Mouse (Mus musculus) stomach, embryonic 14.5 days (tissue): ENCODE results near the gene Lad1. TPM values are rescaled to one million over a fixed set of nuclear protein-coding genes. Genes with fewer than 3 reads are reported as not detected.
A peak's percentile ranks its signal among the peaks of the same experiment; 100 is the strongest.

Experiments
- ATAC-seq: fragments of 200-750 bp; cut with Nextera tagmentation; 2 replicates; pipeline ENCODE4 v1.8.0; 2017; ENCODE audit warnings: low read depth, moderate TSS enrichment; ENCODE audit not compliant: insufficient number of reproducible peaks, insufficient read depth, low FRiP score
- H3K27ac ChIP-seq: fragments of 300-500 bp; sonication (generic); 2 replicates; pipeline ENCODE4 v1.5.1; 2014; ENCODE audit warnings: mild to moderate bottlenecking, low read length, moderate library complexity, mixed read lengths
- H3K27me3 ChIP-seq: fragments of 300-500 bp; sonication (generic); 2 replicates; pipeline ENCODE4 v1.6.1; 2014; ENCODE audit warnings: low read length, control low read depth, mixed read lengths; ENCODE audit not compliant: control insufficient read depth, insufficient read depth
- H3K36me3 ChIP-seq: fragments of 300-500 bp; sonication (generic); 2 replicates; pipeline ENCODE4 v1.6.1; 2014; ENCODE audit warnings: mild to moderate bottlenecking, control low read depth, low read length, moderate library complexity, mixed read lengths; ENCODE audit not compliant: control insufficient read depth, insufficient read depth
- H3K4me1 ChIP-seq: fragments of 300-500 bp; sonication (generic); 2 replicates; pipeline ENCODE4 v1.6.1; 2014; ENCODE audit warnings: low read length, control low read depth, mixed read lengths; ENCODE audit not compliant: control insufficient read depth, insufficient read depth
- H3K4me2 ChIP-seq: fragments of 300-500 bp; sonication (generic); replicated peaks from 2 replicates; pipeline ENCODE4 v1.6.1; 2014; ENCODE audit warnings: low read depth, low read length, control low read depth
- H3K4me3 ChIP-seq: fragments of 300-500 bp; sonication (generic); 2 replicates; pipeline ENCODE4 v1.5.1; 2014; ENCODE audit warnings: low read depth, low read length, control low read depth
- H3K9ac ChIP-seq: fragments of 300-500 bp; sonication (generic); replicated peaks from 2 replicates; pipeline ENCODE4 v1.6.1; 2014; ENCODE audit warnings: low read depth, mild to moderate bottlenecking, control low read depth, low read length, moderate library complexity, mixed read lengths
- H3K9me3 ChIP-seq: fragments of 300-500 bp; sonication (generic); 2 replicates; pipeline ENCODE4 v1.6.1; 2016; ENCODE audit warnings: low read depth, low read length, control low read depth; ENCODE audit not compliant: control insufficient read depth
- WGBS: fragments of 180-500 bp; shearing (Covaris S2); extraction: QIAGEN DNeasy Blood & Tissue Kit; methylation state at CpG from one replicate; pipeline ENCODE4 v1.1.7; 2014; 5-methylcytosine and 5-hydroxymethylcytosine counted together
- polyA plus RNA-seq: library from polyadenylated mRNA; unstranded; fragments of >200 nt; fragmentation: Nextera tagmentation; extraction: Ambion mirVana; gene quantifications from 2 replicates; pipeline ENCODE4 v1.2.1, GENCODE M21; 2014

Lad1 gene
- polyA plus RNA-seq, 1 experiment from 2014 or later: 60.5 TPM

DNA sequence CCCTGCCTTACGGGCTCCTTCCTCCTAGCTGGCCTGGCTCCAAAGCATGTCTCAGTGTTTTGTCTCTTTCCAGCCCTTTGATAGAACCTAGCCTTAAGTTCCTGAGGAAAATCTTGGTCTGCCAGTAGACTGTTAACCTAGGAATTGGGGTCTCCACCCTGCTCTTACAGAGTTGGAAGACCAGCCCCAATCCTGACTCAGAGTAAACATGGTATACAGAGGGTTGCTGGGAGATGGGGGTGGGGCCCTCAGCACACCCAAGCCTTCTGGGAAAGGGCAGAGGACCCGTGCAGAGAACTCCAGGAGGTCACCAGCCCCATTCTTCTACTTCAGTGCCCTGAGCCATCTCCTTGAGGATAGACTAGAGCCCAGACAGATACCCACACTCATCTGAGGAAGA is 5.8 kb upstream of the Lad1 start:
- Histone ChIP-seq H3K9ac (no peak overlapping the region), H3K36me3 (no peaks in the 10 kb centered on the region), H3K9me3 (no peaks in the 10 kb centered on the region), H3K27ac (peak overlapping the region; percentile 55; the same call in 1 of the 2 replicates), H3K4me1 (peaks cover 5% of the 10 kb centered on the region; the same call in 1 of the 2 replicates), H3K4me3 (no peak overlapping the region), H3K4me2 (no peak overlapping the region), H3K27me3 (peaks cover 3% of the 10 kb centered on the region; the same call in 1 of the 2 replicates)
- 38% methylated on average over 2 of the region's 2 CpGs for WGBS
- ATAC-seq: peak; percentile 65

- Histone ChIP-seq H3K4me1 (peaks cover 5% of the 10 kb centered on the region; the same call in 1 of the 2 replicates), H3K36me3 (no peaks in the 10 kb centered on the region), H3K9ac (no peak overlapping the region), H3K4me2 (no peak overlapping the region), H3K9me3 (no peaks in the 10 kb centered on the region), H3K4me3 (no peak overlapping the region), H3K27ac (peak overlapping the region; percentile 55; the same call in 1 of the 2 replicates), H3K27me3 (peaks cover 3% of the 10 kb centered on the region; the same call in 1 of the 2 replicates)
- no peak for ATAC-seq
- 83% methylated on average over 4 of the region's 4 CpGs for WGBS
Measured at GRCm38 (mm10) chr1:135813071-135813470, 5.3 kb upstream of the Lad1 start.

DNA sequence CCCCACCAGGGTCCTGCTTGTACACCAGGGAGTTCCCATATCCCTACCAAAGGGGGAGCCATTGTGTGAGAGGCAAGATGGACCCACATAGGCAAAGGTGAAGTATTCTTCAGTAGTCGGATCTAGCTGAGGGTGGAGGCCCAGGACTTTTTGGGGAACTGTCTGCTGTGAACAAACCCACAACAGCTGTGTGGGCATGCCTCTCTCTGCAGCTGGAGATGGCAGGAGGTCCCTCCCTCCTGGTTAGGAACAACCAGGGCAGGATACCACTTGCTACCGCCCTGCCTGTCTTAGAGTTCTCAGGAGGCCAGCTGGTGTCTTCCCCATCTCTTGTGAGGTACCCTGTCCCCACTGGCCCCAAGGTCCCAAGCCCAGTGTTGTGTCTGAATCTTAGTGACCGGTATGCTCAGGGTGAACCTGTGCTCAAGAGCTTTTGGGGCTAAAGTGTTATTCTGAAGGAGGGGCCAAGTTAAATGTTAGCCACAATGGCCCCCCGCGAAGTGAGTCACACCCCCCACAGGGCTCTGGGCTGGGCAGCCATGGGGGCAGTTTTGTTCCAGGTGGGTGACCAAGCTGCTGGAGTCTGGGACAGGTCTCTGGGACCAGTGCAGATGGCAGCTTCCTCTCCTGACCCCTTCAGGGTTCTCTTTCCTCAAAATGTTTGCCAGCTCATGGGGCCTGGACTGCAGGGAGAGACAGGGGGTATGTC is 4.6 kb upstream of the Lad1 start:
- Histone ChIP-seq H3K4me3 (no peak overlapping the region), H3K4me1 (peaks cover 7% of the 10 kb centered on the region; the same call in 1 of the 2 replicates), H3K9ac (no peak overlapping the region), H3K27me3 (peaks cover 8% of the 10 kb centered on the region; the same call in 1 of the 2 replicates), H3K9me3 (no peaks in the 10 kb centered on the region), H3K4me2 (no peak overlapping the region), H3K36me3 (no peaks in the 10 kb centered on the region), H3K27ac (no peak overlapping the region)
- ATAC-seq: no peak
- WGBS: 79% methylated on average over 5 of the region's 5 CpGs

- no peak for ATAC-seq
- Histone ChIP-seq H3K4me3 (no peak overlapping the region), H3K36me3 (no peaks in the 10 kb centered on the region), H3K9me3 (no peaks in the 10 kb centered on the region), H3K9ac (no peak overlapping the region), H3K27ac (no peak overlapping the region), H3K27me3 (peaks cover 13% of the 10 kb centered on the region; the same call in 1 of the 2 replicates), H3K4me2 (no peak overlapping the region), H3K4me1 (peaks cover 12% of the 10 kb centered on the region)
- WGBS: 71% methylated on average over 5 of the region's 5 CpGs
Measured at GRCm38 (mm10) chr1:135814531-135814930, 3.9 kb upstream of the Lad1 start.

GRCm38 (mm10) chr1:135817595-135817994 is 803 bp upstream of the Lad1 start:
- H3K36me3 ChIP-seq: no peaks in the 10 kb centered on the region
- WGBS: 59% methylated on average over 4 of the region's 4 CpGs
- H3K9me3 ChIP-seq: no peaks in the 10 kb centered on the region
- H3K9ac ChIP-seq: no peak overlapping the region
- H3K4me1 ChIP-seq: peaks cover 12% of the 10 kb centered on the region
- no peak overlapping the region for H3K27ac ChIP-seq
- H3K4me2 ChIP-seq: peak overlapping the region; percentile 97; the same call in 1 of the 2 replicates
- peaks cover 18% of the 10 kb centered on the region; the same call in 1 of the 2 replicates for H3K27me3 ChIP-seq
- H3K4me3 ChIP-seq: no peak overlapping the region
- no peak for ATAC-seq

GRCm38 (mm10) chr1:135820071-135820470 is 1.7 kb downstream of the Lad1 start:
- Histone ChIP-seq H3K36me3 (no peaks in the 10 kb centered on the region), H3K27me3 (peaks cover 18% of the 10 kb centered on the region; the same call in 1 of the 2 replicates), H3K4me1 (peaks cover 10% of the 10 kb centered on the region; the same call in 1 of the 2 replicates), H3K9me3 (no peaks in the 10 kb centered on the region), H3K4me3 (peak overlapping the region; percentile 54), H3K9ac (0 out of 2 replicates have a peak overlapping the region, but pooled peaks have one; percentile 30), H3K4me2 (peak overlapping the region; percentile 97), H3K27ac (peak overlapping the region; percentile 35; the same call in 1 of the 2 replicates)
- no peak for ATAC-seq
- 65% methylated on average over 10 of the region's 10 CpGs for WGBS

DNA sequence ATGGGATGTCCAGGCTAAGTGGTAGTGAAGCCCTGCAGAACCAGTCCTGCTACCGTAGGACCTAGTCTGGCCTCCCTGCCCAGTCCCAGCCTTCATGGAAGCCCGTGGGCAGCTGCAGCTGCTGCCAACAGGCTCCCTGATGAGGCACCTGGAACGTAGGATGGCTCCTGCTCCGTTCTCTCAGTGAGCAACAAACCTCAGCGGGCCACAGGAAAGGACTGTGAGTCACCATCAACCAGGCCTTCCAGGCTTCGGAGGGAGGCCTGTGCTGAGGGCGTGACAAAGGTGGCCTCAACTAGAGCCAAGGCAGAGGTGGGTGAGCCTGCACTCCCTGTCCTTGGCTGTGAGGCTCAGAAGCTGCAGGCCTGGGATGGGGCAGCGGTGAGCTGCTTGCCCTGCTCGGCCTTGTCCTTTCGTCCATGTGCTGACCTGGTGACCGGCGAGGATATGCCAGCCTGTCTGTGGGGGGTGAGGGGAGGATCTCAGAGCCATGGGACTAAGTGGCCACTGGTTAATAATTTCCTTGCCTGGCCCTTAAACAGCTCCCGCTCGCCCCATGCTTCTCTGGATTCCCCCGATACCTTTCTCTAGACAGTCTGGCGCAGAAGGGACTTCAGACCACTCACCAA is 2.5 kb downstream of the Lad1 start:
- H3K36me3 ChIP-seq: no peaks in the 10 kb centered on the region
- WGBS: 70% methylated on average over 16 of the region's 16 CpGs
- peaks cover 18% of the 10 kb centered on the region; the same call in 1 of the 2 replicates for H3K27me3 ChIP-seq
- H3K4me3 ChIP-seq: peak overlapping the region; percentile 18; the same call in 1 of the 2 replicates
- H3K9ac ChIP-seq: 0 out of 2 replicates have a peak overlapping the region, but pooled peaks have one; percentile 4
- H3K4me1 ChIP-seq: peaks cover 10% of the 10 kb centered on the region; the same call in 1 of the 2 replicates
- no peaks in the 10 kb centered on the region for H3K9me3 ChIP-seq
- ATAC-seq: no peak
- peak overlapping the region; percentile 97 for H3K4me2 ChIP-seq
- peak overlapping the region; percentile 55; the same call in 1 of the 2 replicates for H3K27ac ChIP-seq

GRCm38 (mm10) chr1:135821780-135822179 is 3.4 kb downstream of the Lad1 start:
- H3K4me3 ChIP-seq: no peak overlapping the region

More at GRCm38 (mm10) chr1:135821780-135822179, 3.4 kb downstream of the Lad1 start:
- Histone ChIP-seq H3K36me3 (no peaks in the 10 kb centered on the region), H3K4me1 (peaks cover 10% of the 10 kb centered on the region; the same call in 1 of the 2 replicates), H3K4me2 (peak overlapping the region; percentile 97), H3K9ac (no peak overlapping the region), H3K27ac (no peak overlapping the region), H3K27me3 (peaks cover 17% of the 10 kb centered on the region; the same call in 1 of the 2 replicates), H3K9me3 (no peaks in the 10 kb centered on the region)
- WGBS: 75% methylated on average over 7 of the region's 7 CpGs
- no peak for ATAC-seq
